Mouse (Mus musculus): Measurements from ENCODE around the gene AY074887. TPM values are rescaled to one million over a fixed set of nuclear protein-coding genes. Genes with fewer than 3 reads are reported as not detected.
"Not testable (repeated sequence)": the region's sequence is repeated elsewhere in the genome, so short reads cannot be mapped to it uniquely, and the experiment has no call there.

Gene AY074887
- polyA plus RNA-seq, 1 experiment from 2014 or later = 0.58 TPM

DNA sequence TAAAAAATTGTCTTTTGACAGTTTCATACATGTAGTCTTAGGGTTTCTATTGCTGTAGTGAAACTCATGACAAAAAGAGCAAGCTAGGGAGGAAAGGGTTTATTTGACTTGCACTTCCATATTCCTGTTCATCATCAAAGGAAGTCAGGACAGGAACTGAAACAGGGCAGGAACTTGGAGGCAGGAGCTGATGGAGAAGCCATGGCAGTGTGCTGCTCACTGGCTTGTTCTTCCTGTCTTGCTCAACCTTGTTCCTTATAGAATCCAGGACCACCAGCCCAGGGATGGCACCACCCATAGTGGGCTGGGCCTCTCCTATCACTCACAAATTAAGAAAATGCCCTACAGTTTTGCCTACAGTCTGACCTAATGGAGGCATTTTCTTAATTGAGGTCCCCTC is 12.9 kb upstream of the AY074887 start:
- H3K4me3 ChIP-seq (replicated peaks; ENCODE audit: low read depth, low read length) = no peak overlapping the region
- no peaks in the 10 kb centered on the region for H3K9me3 ChIP-seq (ENCODE audit: control insufficient read depth, low read length)
- no peak overlapping the region for H3K9ac ChIP-seq (replicated peaks; ENCODE audit: low read length)
- H3K36me3 ChIP-seq (ENCODE audit: control insufficient read depth, insufficient read depth, low read length) = peaks cover 15% of the 10 kb centered on the region
- H3K27me3 ChIP-seq (ENCODE audit: control insufficient read depth, insufficient read depth, low read length) = no peaks in the 10 kb centered on the region
- ATAC-seq (ENCODE audit: low FRiP score, low TSS enrichment) (no peak), DNase-seq (no peak)
- no peak overlapping the region for H3K27ac ChIP-seq (replicated peaks; ENCODE audit: low read depth, low read length)
- H3K4me1 ChIP-seq (ENCODE audit: control insufficient read depth, insufficient read depth, low read length) = no peaks in the 10 kb centered on the region
- no peak overlapping the region for H3K4me2 ChIP-seq (ENCODE audit: low read length)

DNA sequence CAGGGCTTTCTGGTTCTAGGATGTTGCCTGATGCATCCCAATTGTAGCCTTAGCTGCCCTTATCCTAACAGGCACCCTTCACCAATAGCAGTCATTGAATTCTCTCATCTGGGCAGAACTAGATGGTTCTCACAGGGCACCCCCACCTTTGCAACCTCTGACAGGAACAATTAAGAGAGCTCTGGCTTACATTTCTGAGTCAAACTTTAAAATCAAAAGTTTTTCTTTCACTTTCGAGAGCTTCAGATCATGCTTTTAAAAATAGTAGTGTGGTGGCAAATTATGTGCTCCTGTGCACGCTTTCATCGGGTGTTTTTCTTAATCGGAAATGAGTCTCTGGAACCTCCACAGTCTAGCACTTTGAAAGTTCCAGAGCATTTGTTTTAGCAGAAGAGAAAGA is 10.3 kb upstream of the AY074887 start:
- H3K4me1 ChIP-seq (ENCODE audit: control insufficient read depth, insufficient read depth, low read length) = no peaks in the 10 kb centered on the region
- WGBS = 98% methylated on average over 4 of the region's 4 CpGs
- no peak overlapping the region for H3K4me3 ChIP-seq (replicated peaks; ENCODE audit: low read depth, low read length)
- H3K27ac ChIP-seq (replicated peaks; ENCODE audit: low read depth, low read length) = no peak overlapping the region
- no peak for DNase-seq
- no peak overlapping the region for H3K4me2 ChIP-seq (ENCODE audit: low read length)
- ATAC-seq (ENCODE audit: low FRiP score, low TSS enrichment) = no peak
- no peaks in the 10 kb centered on the region for H3K9me3 ChIP-seq (ENCODE audit: control insufficient read depth, low read length)
- no peaks in the 10 kb centered on the region for H3K27me3 ChIP-seq (ENCODE audit: control insufficient read depth, insufficient read depth, low read length)
- H3K36me3 ChIP-seq (ENCODE audit: control insufficient read depth, insufficient read depth, low read length) = peaks cover 39% of the 10 kb centered on the region
- no peak overlapping the region for H3K9ac ChIP-seq (replicated peaks; ENCODE audit: low read length)

DNA sequence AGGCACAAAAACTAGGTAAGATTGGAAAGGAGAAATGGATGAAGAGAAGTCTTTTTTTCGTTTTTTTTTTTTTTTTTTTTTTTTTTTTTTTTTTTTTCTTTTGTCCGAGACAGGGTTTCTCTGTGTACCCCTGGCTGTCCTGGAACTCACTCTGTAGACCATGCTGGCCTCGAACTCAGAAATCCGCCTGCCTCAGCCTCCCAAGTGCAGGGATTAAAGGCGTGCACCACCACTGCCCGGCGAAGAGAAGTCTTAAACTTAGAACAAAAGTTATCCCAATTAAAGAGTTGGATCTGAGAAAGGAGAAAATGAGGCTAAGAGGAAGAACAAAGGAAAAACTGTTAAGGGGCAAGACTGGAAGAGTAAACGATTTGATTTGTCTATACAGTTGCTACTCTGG is 636 bp downstream of the AY074887 start:
- Histone ChIP-seq H3K27ac (replicated peaks; ENCODE audit: low read depth, low read length) (peak overlapping the region; percentile 94), H3K4me2 (ENCODE audit: low read length) (peak overlapping the region; percentile 59), H3K9ac (replicated peaks; ENCODE audit: low read length) (peak overlapping the region; percentile 84), H3K4me1 (ENCODE audit: control insufficient read depth, insufficient read depth, low read length) (peaks cover 11% of the 10 kb centered on the region), H3K36me3 (ENCODE audit: control insufficient read depth, insufficient read depth, low read length) (peaks cover 22% of the 10 kb centered on the region), H3K4me3 (replicated peaks; ENCODE audit: low read depth, low read length) (peak overlapping the region; percentile 95)
- 59% methylated on average over 8 of the region's 8 CpGs for WGBS
- not testable (repeated sequence) for H3K9me3 ChIP-seq (ENCODE audit: control insufficient read depth, low read length); DNase-seq; ATAC-seq (ENCODE audit: low FRiP score, low TSS enrichment); H3K27me3 ChIP-seq (ENCODE audit: control insufficient read depth, insufficient read depth, low read length)

DNA sequence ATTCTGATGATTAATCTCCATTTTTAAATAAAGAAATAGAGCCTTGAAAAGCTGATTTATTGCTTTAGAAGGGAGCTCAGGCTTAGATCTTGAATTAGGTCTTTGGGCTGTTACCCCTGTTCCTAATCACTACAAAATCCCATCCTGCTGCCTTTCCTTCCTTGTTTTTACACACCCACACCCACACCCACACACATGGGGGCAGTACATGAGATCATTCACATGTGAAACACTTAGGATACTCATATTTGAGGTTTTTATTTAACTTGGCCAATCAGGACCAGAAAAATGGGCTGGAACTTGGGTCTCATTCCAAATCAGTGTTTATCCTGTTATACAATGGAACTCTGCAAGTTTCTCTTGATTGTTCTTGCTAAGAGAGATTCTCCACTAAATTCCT is 1.3 kb downstream of the AY074887 start:
- no peak overlapping the region for H3K9ac ChIP-seq (replicated peaks; ENCODE audit: low read length)
- H3K4me2 ChIP-seq (ENCODE audit: low read length) = no peak overlapping the region
- DNase-seq (no peak), ATAC-seq (ENCODE audit: low FRiP score, low TSS enrichment) (no peak)
- H3K9me3 ChIP-seq (ENCODE audit: control insufficient read depth, low read length) = no peaks in the 10 kb centered on the region
- H3K27ac ChIP-seq (replicated peaks; ENCODE audit: low read depth, low read length) = no peak overlapping the region
- H3K4me1 ChIP-seq (ENCODE audit: control insufficient read depth, insufficient read depth, low read length) = peaks cover 11% of the 10 kb centered on the region
- H3K27me3 ChIP-seq (ENCODE audit: control insufficient read depth, insufficient read depth, low read length) = no peaks in the 10 kb centered on the region
- peaks cover 20% of the 10 kb centered on the region for H3K36me3 ChIP-seq (ENCODE audit: control insufficient read depth, insufficient read depth, low read length)
- H3K4me3 ChIP-seq (replicated peaks; ENCODE audit: low read depth, low read length) = no peak overlapping the region

DNA sequence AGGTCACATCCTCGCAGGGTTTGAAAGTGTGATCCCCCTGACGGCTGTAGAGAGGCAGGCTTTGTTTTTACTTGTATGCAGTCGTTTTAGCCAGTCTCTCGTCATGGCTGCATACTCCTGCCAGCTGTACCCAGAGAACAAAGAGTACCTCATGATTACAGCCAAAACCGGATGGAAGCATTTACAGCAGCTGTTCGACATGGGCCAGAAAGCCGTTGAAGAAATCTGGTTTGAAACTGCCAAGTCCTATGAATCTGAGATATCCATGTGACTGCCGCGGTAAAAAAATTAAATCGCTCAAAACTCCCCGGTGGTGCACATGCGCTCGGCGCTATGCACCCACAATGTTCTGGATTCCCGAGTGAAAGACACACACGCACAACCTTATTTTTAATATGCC is 4.5 kb downstream of the AY074887 start:
- H3K36me3 ChIP-seq (ENCODE audit: control insufficient read depth, insufficient read depth, low read length) = no peaks in the 10 kb centered on the region
- no peaks in the 10 kb centered on the region for H3K27me3 ChIP-seq (ENCODE audit: control insufficient read depth, insufficient read depth, low read length)
- ATAC-seq (ENCODE audit: low FRiP score, low TSS enrichment) (no peak), DNase-seq (no peak)
- H3K27ac ChIP-seq (replicated peaks; ENCODE audit: low read depth, low read length) = no peak overlapping the region
- H3K4me2 ChIP-seq (ENCODE audit: low read length) = no peak overlapping the region
- H3K9me3 ChIP-seq (ENCODE audit: control insufficient read depth, low read length) = no peaks in the 10 kb centered on the region
- no peaks in the 10 kb centered on the region for H3K4me1 ChIP-seq (ENCODE audit: control insufficient read depth, insufficient read depth, low read length)
- WGBS = 82% methylated on average over 16 of the region's 16 CpGs
- H3K4me3 ChIP-seq (replicated peaks; ENCODE audit: low read depth, low read length) = no peak overlapping the region
- H3K9ac ChIP-seq (replicated peaks; ENCODE audit: low read length) = no peak overlapping the region

DNA sequence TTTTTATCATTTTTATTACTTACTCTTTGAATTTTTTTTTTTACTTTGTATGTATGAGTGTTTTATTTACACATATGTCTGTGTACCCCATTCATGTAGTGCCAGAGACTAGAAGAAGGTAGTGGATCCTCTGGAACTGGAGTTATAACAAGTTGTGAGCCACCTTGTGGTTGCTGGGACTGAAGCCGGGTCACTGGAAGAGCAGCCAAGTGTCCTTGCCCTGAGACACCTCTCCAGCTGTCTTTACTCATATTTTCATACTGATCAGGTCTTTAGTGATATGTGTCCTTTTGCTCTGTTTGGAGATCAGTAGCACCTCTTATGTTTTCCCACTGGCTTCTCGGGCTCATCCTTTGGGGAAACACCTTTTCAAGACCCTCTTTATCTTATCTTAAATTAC is 6.3 kb downstream of the AY074887 start:
- Histone ChIP-seq H3K27ac (replicated peaks; ENCODE audit: low read depth, low read length) (no peak overlapping the region), H3K36me3 (ENCODE audit: control insufficient read depth, insufficient read depth, low read length) (no peaks in the 10 kb centered on the region), H3K9me3 (ENCODE audit: control insufficient read depth, low read length) (no peaks in the 10 kb centered on the region), H3K4me1 (ENCODE audit: control insufficient read depth, insufficient read depth, low read length) (no peaks in the 10 kb centered on the region), H3K27me3 (ENCODE audit: control insufficient read depth, insufficient read depth, low read length) (no peaks in the 10 kb centered on the region), H3K4me2 (ENCODE audit: low read length) (no peak overlapping the region), H3K4me3 (replicated peaks; ENCODE audit: low read depth, low read length) (no peak overlapping the region), H3K9ac (replicated peaks; ENCODE audit: low read length) (no peak overlapping the region)
- DNase-seq (no peak), ATAC-seq (ENCODE audit: low FRiP score, low TSS enrichment) (no peak)
- 75% methylated on average over 2 of the region's 2 CpGs for WGBS

DNA sequence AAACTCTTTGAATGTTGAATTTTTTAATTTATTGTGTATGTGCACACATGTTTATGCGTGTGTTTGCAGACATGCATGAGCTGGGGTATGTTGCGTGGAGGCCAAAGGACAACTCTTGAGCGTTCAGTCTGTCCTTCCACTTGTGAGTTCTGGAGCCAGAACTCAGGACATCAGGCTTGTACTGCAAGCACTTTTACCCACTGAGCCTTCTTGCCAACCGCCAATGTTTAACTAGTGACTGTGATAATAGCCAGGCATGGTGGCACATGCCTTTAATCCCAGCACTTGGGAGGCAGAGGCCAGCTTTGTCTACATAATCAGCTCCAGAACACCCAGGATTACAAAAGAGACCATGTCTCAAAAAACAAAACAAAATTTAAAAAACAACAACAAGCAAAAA is 8.7 kb downstream of the AY074887 start:
- Histone ChIP-seq H3K9ac (replicated peaks; ENCODE audit: low read length) (no peak overlapping the region), H3K27ac (replicated peaks; ENCODE audit: low read depth, low read length) (no peak overlapping the region), H3K9me3 (ENCODE audit: control insufficient read depth, low read length) (no peaks in the 10 kb centered on the region), H3K27me3 (ENCODE audit: control insufficient read depth, insufficient read depth, low read length) (no peaks in the 10 kb centered on the region), H3K4me2 (ENCODE audit: low read length) (no peak overlapping the region), H3K36me3 (ENCODE audit: control insufficient read depth, insufficient read depth, low read length) (no peaks in the 10 kb centered on the region), H3K4me3 (replicated peaks; ENCODE audit: low read depth, low read length) (no peak overlapping the region), H3K4me1 (ENCODE audit: control insufficient read depth, insufficient read depth, low read length) (no peaks in the 10 kb centered on the region)
- no peak for DNase-seq
- no peak for ATAC-seq (ENCODE audit: low FRiP score, low TSS enrichment)
- WGBS = 91% methylated on average over 4 of the region's 4 CpGs

DNA sequence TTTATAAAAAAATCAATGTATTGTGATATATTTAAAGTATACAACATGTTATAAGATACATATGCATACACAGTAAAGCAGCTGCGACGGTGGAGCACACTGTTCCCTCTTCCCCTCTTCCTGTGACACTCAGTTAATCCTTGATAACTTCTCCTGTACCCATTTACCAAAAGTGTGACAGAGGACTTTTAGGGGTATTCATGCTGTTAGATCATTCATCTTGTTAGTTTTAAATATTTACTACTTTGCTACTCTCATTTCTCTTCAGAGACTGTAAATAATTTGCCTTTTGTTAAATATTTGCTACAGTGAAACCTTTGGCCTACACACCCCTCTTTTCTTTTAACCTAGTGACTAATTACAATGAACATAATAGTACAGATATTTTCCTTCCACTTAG is 18.4 kb downstream of the AY074887 start:
- 79% methylated on average over 2 of the region's 2 CpGs for WGBS

DNA sequence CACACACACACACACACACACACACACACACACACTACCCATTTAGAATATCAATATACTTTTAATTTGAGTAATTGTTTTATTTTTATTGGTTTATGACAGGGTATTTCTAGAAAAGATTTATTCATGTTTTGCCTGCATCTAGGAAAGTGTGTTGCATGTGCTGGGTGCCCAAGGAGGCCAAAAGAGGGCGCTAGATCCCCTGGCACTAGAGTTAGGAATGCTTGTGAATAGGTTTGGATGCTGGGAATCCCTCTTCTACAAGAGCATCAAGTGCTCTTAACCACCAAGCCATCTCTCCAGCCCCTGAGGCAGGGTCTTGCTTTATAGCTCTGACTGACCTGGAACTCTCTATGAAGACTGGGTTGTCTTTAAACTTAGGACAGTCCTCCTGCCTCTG is 19.0 kb downstream of the AY074887 start:
- ATAC-seq (ENCODE audit: low FRiP score, low TSS enrichment) (no peak), DNase-seq (no peak)
- Histone ChIP-seq H3K27me3 (ENCODE audit: control insufficient read depth, insufficient read depth, low read length) (no peaks in the 10 kb centered on the region), H3K4me3 (replicated peaks; ENCODE audit: low read depth, low read length) (no peak overlapping the region), H3K36me3 (ENCODE audit: control insufficient read depth, insufficient read depth, low read length) (no peaks in the 10 kb centered on the region), H3K4me2 (ENCODE audit: low read length) (no peak overlapping the region), H3K9me3 (ENCODE audit: control insufficient read depth, low read length) (no peaks in the 10 kb centered on the region), H3K4me1 (ENCODE audit: control insufficient read depth, insufficient read depth, low read length) (no peaks in the 10 kb centered on the region), H3K9ac (replicated peaks; ENCODE audit: low read length) (no peak overlapping the region), H3K27ac (replicated peaks; ENCODE audit: low read depth, low read length) (no peak overlapping the region)
- 10% methylated on average over 1 of the region's 1 CpGs for WGBS

More for the DNA sequence above, 18.4 kb downstream of the AY074887 start:
- H3K4me3 ChIP-seq (replicated peaks; ENCODE audit: low read depth, low read length) = no peak overlapping the region
- H3K36me3 ChIP-seq (ENCODE audit: control insufficient read depth, insufficient read depth, low read length) = no peaks in the 10 kb centered on the region
- no peaks in the 10 kb centered on the region for H3K27me3 ChIP-seq (ENCODE audit: control insufficient read depth, insufficient read depth, low read length)
- DNase-seq (no peak), ATAC-seq (ENCODE audit: low FRiP score, low TSS enrichment) (no peak)
- H3K4me1 ChIP-seq (ENCODE audit: control insufficient read depth, insufficient read depth, low read length) = no peaks in the 10 kb centered on the region
- H3K9me3 ChIP-seq (ENCODE audit: control insufficient read depth, low read length) = no peaks in the 10 kb centered on the region
- no peak overlapping the region for H3K9ac ChIP-seq (replicated peaks; ENCODE audit: low read length)
- no peak overlapping the region for H3K27ac ChIP-seq (replicated peaks; ENCODE audit: low read depth, low read length)
- no peak overlapping the region for H3K4me2 ChIP-seq (ENCODE audit: low read length)
